Mouse (Mus musculus): Measurements from ENCODE around the gene Spata20. TPM values are rescaled to one million over a fixed set of nuclear protein-coding genes. Genes with fewer than 3 reads are reported as not detected.

Gene Spata20
- polyA plus RNA-seq, 1 experiment: not detected

DNA sequence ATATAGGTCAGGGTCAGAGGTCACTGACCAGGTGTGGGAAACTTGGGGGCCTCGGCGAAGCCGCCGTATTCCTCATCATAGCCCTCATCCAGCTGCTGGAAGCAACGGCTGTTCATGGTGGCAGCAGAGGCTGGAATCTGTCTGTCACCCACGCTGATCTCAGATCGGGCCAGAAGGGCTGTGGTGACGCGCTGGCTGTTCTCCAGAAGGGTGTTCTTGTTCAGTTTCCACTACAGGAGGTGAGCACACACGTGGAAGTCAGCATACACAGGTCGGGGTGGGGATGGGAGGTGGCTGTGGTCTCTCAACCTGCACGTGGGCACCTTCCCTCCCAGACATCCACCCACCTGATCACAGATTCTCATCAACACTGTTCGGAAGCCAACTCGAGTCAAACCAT lies 2.1 kb downstream of the Spata20 start:
- Histone ChIP-seq H3K27ac (ENCODE audit: insufficient read depth, low read depth, low read length) (no peak overlapping the region), H3K4me3 (ENCODE audit: insufficient read depth, low read length) (no peak overlapping the region), H3K4me1 (ENCODE audit: control insufficient read depth, insufficient read depth, low read length) (no peaks in the 10 kb centered on the region)
- TF ChIP-seq CTCF (IDR thresholded peaks at IDR 0.05; ENCODE audit: low read depth, low read length): no peak
- no peak for TF ChIP-seq POLR2A (IDR thresholded peaks at IDR 0.05; ENCODE audit: borderline replicate concordance, low read depth, low read length)

- Histone ChIP-seq H3K27ac (ENCODE audit: insufficient read depth, low read depth, low read length) (no peak overlapping the region), H3K4me1 (ENCODE audit: control insufficient read depth, insufficient read depth, low read length) (no peaks in the 10 kb centered on the region), H3K4me3 (ENCODE audit: insufficient read depth, low read length) (no peak overlapping the region)
- TF ChIP-seq CTCF (IDR thresholded peaks at IDR 0.05; ENCODE audit: low read depth, low read length): no peak
- TF ChIP-seq POLR2A (IDR thresholded peaks at IDR 0.05; ENCODE audit: borderline replicate concordance, low read depth, low read length): no peak
These were observed 2.5 kb downstream of the Spata20 start for GRCm38 (mm10) chr11:94483436-94483835.

GRCm38 (mm10) chr11:94482738-94483137 lies 3.2 kb downstream of the Spata20 start:
- Histone ChIP-seq H3K4me1 (ENCODE audit: control insufficient read depth, insufficient read depth, low read length) (no peaks in the 10 kb centered on the region), H3K27ac (ENCODE audit: insufficient read depth, low read depth, low read length) (no peak overlapping the region), H3K4me3 (ENCODE audit: insufficient read depth, low read length) (no peak overlapping the region)
- TF ChIP-seq POLR2A (IDR thresholded peaks at IDR 0.05; ENCODE audit: borderline replicate concordance, low read depth, low read length) (no peak), CTCF (IDR thresholded peaks at IDR 0.05; ENCODE audit: low read depth, low read length) (no peak)

- H3K4me3 ChIP-seq (ENCODE audit: insufficient read depth, low read length): no peak overlapping the region
- no peak overlapping the region for H3K27ac ChIP-seq (ENCODE audit: insufficient read depth, low read depth, low read length)
- no peak for TF ChIP-seq POLR2A (IDR thresholded peaks at IDR 0.05; ENCODE audit: borderline replicate concordance, low read depth, low read length)
- no peak for TF ChIP-seq CTCF (IDR thresholded peaks at IDR 0.05; ENCODE audit: low read depth, low read length)
- no peaks in the 10 kb centered on the region for H3K4me1 ChIP-seq (ENCODE audit: control insufficient read depth, insufficient read depth, low read length)
These were observed 4.0 kb downstream of the Spata20 start for GRCm38 (mm10) chr11:94481963-94482362.

DNA sequence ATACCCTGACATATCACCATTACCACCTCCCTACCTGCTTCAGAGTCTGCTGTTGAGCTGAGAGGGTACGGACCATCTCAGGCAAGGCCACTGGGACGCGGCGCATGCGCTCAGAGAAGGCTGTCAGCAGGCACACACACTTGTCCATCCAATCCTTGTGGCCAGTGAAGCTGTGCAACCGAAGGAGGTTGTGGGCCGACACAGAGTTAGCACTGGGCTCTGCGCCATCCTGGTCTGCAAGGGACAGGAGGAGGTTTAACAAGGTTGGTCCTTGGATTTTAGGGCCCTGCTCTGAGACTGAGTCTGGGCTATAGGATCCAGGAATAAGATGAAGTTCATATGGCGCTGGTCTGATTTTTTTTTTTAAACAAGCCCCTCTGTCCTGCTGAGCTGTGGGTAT lies 5.6 kb downstream of the Spata20 start:
- no peaks in the 10 kb centered on the region for H3K4me1 ChIP-seq (ENCODE audit: control insufficient read depth, insufficient read depth, low read length)
- H3K27ac ChIP-seq (ENCODE audit: insufficient read depth, low read depth, low read length): no peak overlapping the region
- no peak overlapping the region for H3K4me3 ChIP-seq (ENCODE audit: insufficient read depth, low read length)
- TF ChIP-seq CTCF (IDR thresholded peaks at IDR 0.05; ENCODE audit: low read depth, low read length): no peak
- TF ChIP-seq POLR2A (IDR thresholded peaks at IDR 0.05; ENCODE audit: borderline replicate concordance, low read depth, low read length): no peak

DNA sequence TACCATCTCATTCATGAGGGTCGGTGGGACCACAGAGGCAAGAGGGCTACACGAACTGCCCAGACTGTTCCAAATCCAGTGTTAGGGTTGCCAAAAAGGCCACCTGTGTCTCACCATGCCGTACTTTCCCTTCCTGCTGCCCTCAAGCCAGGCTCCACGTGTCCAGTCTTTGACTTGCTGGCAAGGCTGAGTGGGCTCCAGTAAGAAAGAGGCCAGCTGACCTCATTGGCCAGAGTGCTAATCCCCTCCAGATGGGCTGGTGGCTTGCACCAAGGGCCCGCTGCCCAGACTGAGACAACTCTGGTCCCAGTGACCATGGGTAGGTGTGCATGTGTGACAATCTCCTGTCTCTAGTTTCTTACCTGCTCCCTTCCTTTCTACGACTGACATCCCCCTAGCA lies 8.3 kb downstream of the Spata20 start:
- Histone ChIP-seq H3K4me1 (ENCODE audit: control insufficient read depth, insufficient read depth, low read length) (0 out of 2 replicates have a peak, but pooled peaks cover 2% of the 10 kb centered on the region), H3K4me3 (ENCODE audit: insufficient read depth, low read length) (no peak overlapping the region)
- TF ChIP-seq CTCF (IDR thresholded peaks at IDR 0.05; ENCODE audit: low read depth, low read length) (no peak), POLR2A (IDR thresholded peaks at IDR 0.05; ENCODE audit: borderline replicate concordance, low read depth, low read length) (no peak)

DNA sequence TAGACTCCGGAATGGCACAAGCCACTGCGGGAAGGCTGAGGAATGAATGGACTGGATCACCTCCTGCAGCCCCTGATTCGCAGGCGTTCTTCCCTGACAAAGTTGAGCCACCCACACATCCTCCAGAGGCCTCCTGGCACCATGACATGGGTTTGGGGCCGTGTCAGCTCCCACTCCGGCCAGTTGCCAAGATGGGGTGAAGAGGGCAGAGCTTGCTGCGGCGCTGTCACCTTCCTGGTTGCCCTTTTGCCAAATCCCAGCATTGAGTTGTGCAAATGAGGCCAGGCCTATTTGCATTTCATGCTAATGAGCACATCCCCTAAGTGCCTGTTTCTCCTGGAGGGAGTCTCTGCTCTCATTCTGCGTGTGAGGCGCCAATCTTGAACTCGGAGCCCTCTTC lies 10.3 kb downstream of the Spata20 start:
- Histone ChIP-seq H3K27ac (ENCODE audit: insufficient read depth, low read depth, low read length) (no peak overlapping the region), H3K4me1 (ENCODE audit: control insufficient read depth, insufficient read depth, low read length) (0 out of 2 replicates have a peak, but pooled peaks cover 2% of the 10 kb centered on the region), H3K4me3 (ENCODE audit: insufficient read depth, low read length) (no peak overlapping the region)
- TF ChIP-seq POLR2A (IDR thresholded peaks at IDR 0.05; ENCODE audit: borderline replicate concordance, low read depth, low read length): no peak
- TF ChIP-seq CTCF (IDR thresholded peaks at IDR 0.05; ENCODE audit: low read depth, low read length): no peak

More for the DNA sequence above, 8.3 kb downstream of the Spata20 start:
- no peak overlapping the region for H3K27ac ChIP-seq (ENCODE audit: insufficient read depth, low read depth, low read length)

GRCm38 (mm10) chr11:94474544-94474910 lies 11.5 kb downstream of the Spata20 start:
- peak overlapping the region; percentile 38 for H3K4me3 ChIP-seq (ENCODE audit: insufficient read depth, low read length)
- no peak overlapping the region for H3K27ac ChIP-seq (ENCODE audit: insufficient read depth, low read depth, low read length)
- 0 out of 2 replicates have a peak, but pooled peaks cover 2% of the 10 kb centered on the region for H3K4me1 ChIP-seq (ENCODE audit: control insufficient read depth, insufficient read depth, low read length)
- TF ChIP-seq CTCF (IDR thresholded peaks at IDR 0.05; ENCODE audit: low read depth, low read length): no peak
- no peak for TF ChIP-seq POLR2A (IDR thresholded peaks at IDR 0.05; ENCODE audit: borderline replicate concordance, low read depth, low read length)

DNA sequence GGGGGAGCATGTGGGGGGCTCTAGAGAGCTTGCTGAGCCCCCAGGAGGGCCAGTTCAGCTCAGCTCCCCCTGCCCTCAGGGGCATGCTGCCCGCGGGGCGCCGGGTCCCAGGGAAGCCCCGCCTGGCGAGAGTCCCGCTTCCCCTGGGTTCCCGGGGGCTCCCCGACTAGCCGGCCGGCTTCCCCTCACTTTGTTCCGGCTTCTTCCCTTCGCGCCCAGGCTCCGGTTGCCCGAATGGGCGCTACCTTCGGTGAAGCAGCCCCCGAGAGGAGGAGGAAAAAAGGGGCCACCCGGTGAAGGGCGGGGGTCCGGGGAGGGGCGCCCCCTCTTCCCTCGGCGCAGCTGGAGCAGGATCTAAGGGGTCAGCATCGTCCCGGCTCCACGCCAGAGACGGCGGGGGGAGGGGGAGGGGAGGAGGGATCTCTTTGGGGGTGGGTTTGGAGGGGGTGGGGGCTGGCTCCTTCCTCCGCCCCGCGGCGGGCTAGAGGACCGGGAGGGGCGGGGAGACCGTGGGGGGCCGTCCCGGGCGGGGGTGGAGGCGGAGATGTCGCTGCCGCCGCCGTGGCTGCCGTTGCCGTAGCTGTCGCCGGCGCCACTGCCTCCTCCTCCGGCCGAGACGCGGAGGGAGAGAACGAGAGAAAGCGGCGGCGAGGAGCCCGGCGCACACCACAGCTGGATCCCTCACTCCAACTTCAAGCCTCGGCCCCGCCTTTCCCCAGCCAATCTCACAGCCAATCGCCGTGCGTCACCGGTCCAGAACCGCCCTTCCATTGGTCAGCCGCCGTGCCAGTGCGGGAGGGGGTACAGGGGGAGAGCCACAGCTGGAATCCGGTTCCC lies 12.1 kb downstream of the Spata20 start, which contains the start of gene Cacna1g:
Cacna1g (minus strand) TSS at position 492 of the 837 bp plus-strand sequence.
- Histone ChIP-seq H3K4me1 (ENCODE audit: control insufficient read depth, insufficient read depth, low read length) (0 out of 2 replicates have a peak, but pooled peaks cover 2% of the 10 kb centered on the region), H3K27ac (ENCODE audit: insufficient read depth, low read depth, low read length) (no peak within 1 kb of the TSS), H3K4me3 (ENCODE audit: insufficient read depth, low read length) (peak within 1 kb of the TSS; percentile 38)
- TF ChIP-seq CTCF (IDR thresholded peaks at IDR 0.05; ENCODE audit: low read depth, low read length): no peak
- TF ChIP-seq POLR2A (IDR thresholded peaks at IDR 0.05; ENCODE audit: borderline replicate concordance, low read depth, low read length): no peak
